Mouse (Mus musculus) limb, embryonic 14.5 days (tissue): ENCODE measurements around the gene Gnas. TPM values are rescaled to one million over a fixed set of nuclear protein-coding genes. Genes with fewer than 3 reads are reported as not detected.

Experiments used
- ATAC-seq: fragments of 200-750 bp; cut with Nextera tagmentation; 2 replicates; pipeline ENCODE4 v1.8.0; 2017; ENCODE audit warnings: low read depth, moderate number of reproducible peaks, moderate TSS enrichment; ENCODE audit not compliant: low FRiP score
- DNase-seq: peaks from one replicate; pipeline ENCODE4 v3.0.0-alpha.2; 2015; ENCODE audit warnings: low spot score
- H3K27ac ChIP-seq: fragments of 300-500 bp; sonication (generic); replicated peaks from 2 replicates; pipeline ENCODE4 v1.5.1; 2014; ENCODE audit warnings: low read depth, mild to moderate bottlenecking, low read length, moderate library complexity, mixed read lengths
- H3K27me3 ChIP-seq: fragments of 300-500 bp; sonication (generic); 2 replicates; pipeline ENCODE4 v1.6.1; 2014; ENCODE audit warnings: low read length, mixed read lengths; ENCODE audit not compliant: control insufficient read depth, insufficient read depth
- H3K36me3 ChIP-seq: fragments of 300-500 bp; sonication (generic); 2 replicates; pipeline ENCODE4 v1.6.1; 2014; ENCODE audit warnings: mild to moderate bottlenecking, low read length, moderate library complexity, mixed read lengths; ENCODE audit not compliant: control insufficient read depth, insufficient read depth
- H3K4me1 ChIP-seq: fragments of 300-500 bp; sonication (generic); 2 replicates; pipeline ENCODE4 v1.6.1; 2014; ENCODE audit warnings: antibody characterized with exemption, low read length, mixed read lengths; ENCODE audit not compliant: control insufficient read depth, insufficient read depth
- H3K4me2 ChIP-seq: fragments of 300-500 bp; sonication (generic); replicated peaks from 2 replicates; pipeline ENCODE4 v1.6.1; 2014; ENCODE audit warnings: low read depth, mild to moderate bottlenecking, low read length, moderate library complexity; ENCODE audit not compliant: severe bottlenecking
- H3K4me3 ChIP-seq: fragments of 300-500 bp; sonication (generic); replicated peaks from 2 replicates; pipeline ENCODE4 v1.5.1; 2014; ENCODE audit warnings: low read length
- H3K9ac ChIP-seq: fragments of 300-500 bp; sonication (generic); 2 replicates; pipeline ENCODE4 v1.6.1; 2014; ENCODE audit warnings: mild to moderate bottlenecking, low read depth, low read length, moderate library complexity; ENCODE audit not compliant: severe bottlenecking
- H3K9me3 ChIP-seq: fragments of 300-500 bp; sonication (generic); 2 replicates; pipeline ENCODE4 v1.6.1; 2016; ENCODE audit warnings: low read length; ENCODE audit not compliant: control insufficient read depth
- POLR2A ChIP-seq: fragments of 200-500 bp; IDR thresholded peaks from 2 replicates; pipeline ENCODE4 v1.8.0; 2012; ENCODE audit warnings: inconsistent platforms, mild to moderate bottlenecking, moderate library complexity, borderline replicate concordance; ENCODE audit not compliant: insufficient read depth, insufficient read length; ENCODE audit errors: extremely low read depth
- WGBS: fragments of 180-500 bp; shearing (Covaris S2); extraction: QIAGEN DNeasy Blood & Tissue Kit; methylation state at CpG from one replicate; pipeline ENCODE4 v1.1.7; 2014; 5-methylcytosine and 5-hydroxymethylcytosine counted together
- polyA plus RNA-seq, 2 experiments: library from polyadenylated mRNA; depleted of rRNA in 1 of 2; stranded (reverse) in 1 of 2; unstranded in 1 of 2; fragments of >200 nt; fragmentation: Nextera tagmentation in 1 of 2; extraction: Ambion mirVana in 1 of 2; gene quantifications; 2 replicates each; pipeline versions ENCODE4 v1.2.1 to v1.2.3; 2012 to 2014

Gnas gene
- polyA plus RNA-seq (2012; rRNA removed), result 2,875 and 2,934 TPM in 2 replicates
- 2,366 and 2,381 TPM in 2 replicates for polyA plus RNA-seq (2014; fragmentation: Nextera tagmentation; extraction: Ambion mirVana)

DNA sequence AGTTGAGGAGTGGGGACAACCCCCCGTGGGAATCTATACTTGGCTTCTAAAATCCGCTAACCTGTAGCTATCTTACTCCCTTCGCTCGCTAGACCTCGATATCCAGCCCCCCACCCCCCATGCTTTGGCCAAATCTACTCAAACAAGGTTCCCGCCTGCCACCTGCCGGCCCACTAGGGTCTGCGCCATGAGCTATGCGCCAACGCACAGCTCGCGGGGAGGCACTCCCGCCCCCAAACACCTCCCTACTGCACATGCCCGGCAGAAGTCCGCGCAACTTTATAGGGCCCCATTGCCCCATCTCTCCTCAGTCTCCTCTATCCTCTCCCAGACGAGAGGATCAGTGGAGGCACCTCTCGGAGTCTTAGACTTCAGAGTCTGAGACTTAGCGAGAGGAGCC, at the start of gene Gnas:
Gene Gnas (plus strand): TSS at position 310 of the 400 bp plus-strand sequence.
- H3K9me3 ChIP-seq, result peaks cover 33% of the 10 kb centered on the region
- H3K36me3 ChIP-seq, result peaks cover 86% of the 10 kb centered on the region
- peak; percentile 80 for DNase-seq
- H3K9ac ChIP-seq, result peak within 1 kb of the TSS; percentile 48
- WGBS, result 60% methylated on average over 19 of the region's 19 CpGs
- H3K27ac ChIP-seq, result peak within 1 kb of the TSS; percentile 70; the same call in 1 of the 2 replicates
- H3K4me2 ChIP-seq, result peak within 1 kb of the TSS; percentile 49
- no peaks in the 10 kb centered on the region for H3K4me1 ChIP-seq
- ATAC-seq, result peak; percentile 41
- H3K27me3 ChIP-seq, result peaks cover 30% of the 10 kb centered on the region
- peak within 1 kb of the TSS; percentile 42 for H3K4me3 ChIP-seq
- no peak for TF ChIP-seq POLR2A

DNA sequence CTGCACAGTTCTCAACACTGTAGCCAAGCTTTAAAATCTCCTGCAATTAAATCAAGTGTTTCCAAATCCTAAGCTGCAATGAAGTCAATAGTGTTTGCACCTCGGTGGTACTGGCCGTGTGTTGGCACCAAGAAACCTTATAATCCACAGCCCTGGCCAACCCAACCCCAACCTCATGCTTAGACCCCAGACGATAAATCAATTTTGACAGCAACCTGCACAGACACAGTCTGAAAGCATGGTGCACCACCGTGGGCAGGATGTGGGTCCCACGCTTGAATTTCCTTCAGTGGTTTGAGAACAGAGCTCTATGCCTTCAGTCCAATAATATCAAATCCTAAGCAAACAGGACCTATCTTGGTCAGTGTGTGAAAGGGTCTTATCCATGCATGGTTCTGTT, 41.7 kb upstream of the Gnas start:
- H3K27ac ChIP-seq, result no peak overlapping the region
- no peaks in the 10 kb centered on the region; the same call in 1 of the 2 replicates for H3K9me3 ChIP-seq
- no peaks in the 10 kb centered on the region for H3K36me3 ChIP-seq
- TF ChIP-seq POLR2A, result no peak
- no peak overlapping the region for H3K9ac ChIP-seq
- H3K4me2 ChIP-seq, result no peak overlapping the region
- H3K27me3 ChIP-seq, result no peaks in the 10 kb centered on the region
- DNase-seq (no peak), ATAC-seq (no peak)
- no peaks in the 10 kb centered on the region for H3K4me1 ChIP-seq
- H3K4me3 ChIP-seq, result no peak overlapping the region
- WGBS, result 87% methylated on average over 5 of the region's 5 CpGs

DNA sequence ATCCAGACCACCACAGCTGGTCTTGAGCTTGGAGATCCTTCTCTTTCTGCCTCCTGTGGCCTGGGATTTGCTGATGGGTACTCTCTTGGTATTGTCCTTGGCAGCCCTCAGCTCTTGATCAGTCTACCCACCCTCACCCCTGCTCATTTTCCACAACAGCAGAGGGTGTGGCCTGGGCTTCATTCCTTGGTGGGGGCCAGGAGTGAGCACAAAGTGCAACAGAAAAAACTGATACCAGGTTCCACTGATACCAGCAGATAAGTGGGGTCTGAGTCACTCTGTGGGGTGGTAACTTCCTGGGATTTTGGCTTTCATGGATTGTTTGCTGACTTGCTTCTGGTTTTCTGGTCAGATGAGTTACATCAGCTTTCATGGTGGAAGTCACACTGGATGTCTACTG, 32.2 kb upstream of the Gnas start:
- Histone ChIP-seq H3K4me2 (no peak overlapping the region), H3K4me3 (no peak overlapping the region), H3K36me3 (no peaks in the 10 kb centered on the region), H3K4me1 (0 out of 2 replicates have a peak, but pooled peaks cover 6% of the 10 kb centered on the region), H3K9me3 (no peaks in the 10 kb centered on the region), H3K27ac (no peak overlapping the region), H3K27me3 (no peaks in the 10 kb centered on the region), H3K9ac (no peak overlapping the region)
- DNase-seq (no peak), ATAC-seq (no peak)
- TF ChIP-seq POLR2A, result no peak

DNA sequence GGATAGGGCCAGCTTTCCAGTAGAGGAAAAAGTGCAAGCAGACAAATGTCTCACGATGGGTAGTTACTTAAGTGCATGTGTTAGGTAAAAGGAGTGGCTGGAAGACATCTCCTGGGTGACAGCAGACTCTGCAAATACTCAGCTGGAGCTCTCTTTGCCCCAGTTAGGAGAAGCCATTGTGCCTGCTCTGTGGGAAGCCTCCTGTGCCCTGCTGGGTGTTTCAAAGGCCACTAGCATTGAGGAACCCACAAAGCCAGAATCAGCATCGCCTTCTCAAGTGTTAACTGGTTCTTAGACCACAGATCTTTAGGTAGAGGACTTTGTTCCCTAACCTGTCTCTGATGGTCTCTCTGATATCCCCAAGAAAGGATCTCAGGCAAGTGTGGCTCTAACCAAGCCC, 26.8 kb upstream of the Gnas start:
- WGBS, result 36% methylated on average over 2 of the region's 2 CpGs
- Histone ChIP-seq H3K9ac (no peak overlapping the region), H3K4me2 (no peak overlapping the region), H3K36me3 (no peaks in the 10 kb centered on the region), H3K9me3 (no peaks in the 10 kb centered on the region), H3K27ac (no peak overlapping the region), H3K4me1 (0 out of 2 replicates have a peak, but pooled peaks cover 6% of the 10 kb centered on the region), H3K4me3 (no peak overlapping the region), H3K27me3 (no peaks in the 10 kb centered on the region)
- DNase-seq, result no peak
- no peak for ATAC-seq
- TF ChIP-seq POLR2A, result no peak

DNA sequence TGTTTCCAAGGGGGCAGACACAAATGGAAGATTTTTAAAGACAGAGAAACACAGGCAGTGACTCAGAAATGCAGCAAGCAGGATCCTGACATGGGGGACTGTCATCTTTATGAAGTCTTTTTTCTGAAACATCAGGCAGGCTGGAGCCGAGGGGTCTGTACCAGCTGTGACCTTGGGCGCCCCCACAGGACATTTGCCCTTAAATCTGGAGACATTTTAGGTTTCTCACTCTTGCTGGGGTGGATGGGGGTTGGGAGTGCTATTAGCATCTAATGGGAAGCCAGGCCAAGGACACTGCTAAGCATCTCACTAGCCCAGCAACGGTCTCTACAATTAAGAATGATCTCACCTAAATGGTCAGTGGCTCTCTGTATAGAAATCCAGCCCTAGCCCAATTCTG, 24.1 kb upstream of the Gnas start:
- H3K9me3 ChIP-seq, result no peaks in the 10 kb centered on the region
- H3K4me3 ChIP-seq, result no peak overlapping the region
- H3K36me3 ChIP-seq, result no peaks in the 10 kb centered on the region
- 0 out of 2 replicates have a peak, but pooled peaks cover 6% of the 10 kb centered on the region for H3K4me1 ChIP-seq
- no peaks in the 10 kb centered on the region for H3K27me3 ChIP-seq
- DNase-seq, result no peak
- H3K4me2 ChIP-seq, result no peak overlapping the region
- no peak overlapping the region for H3K9ac ChIP-seq
- ATAC-seq, result no peak
- TF ChIP-seq POLR2A, result no peak
- no peak overlapping the region for H3K27ac ChIP-seq
- WGBS, result 15% methylated on average over 3 of the region's 3 CpGs
